ENCODE assay signal across 18 mouse cellular contexts in the genomic region with DNA sequence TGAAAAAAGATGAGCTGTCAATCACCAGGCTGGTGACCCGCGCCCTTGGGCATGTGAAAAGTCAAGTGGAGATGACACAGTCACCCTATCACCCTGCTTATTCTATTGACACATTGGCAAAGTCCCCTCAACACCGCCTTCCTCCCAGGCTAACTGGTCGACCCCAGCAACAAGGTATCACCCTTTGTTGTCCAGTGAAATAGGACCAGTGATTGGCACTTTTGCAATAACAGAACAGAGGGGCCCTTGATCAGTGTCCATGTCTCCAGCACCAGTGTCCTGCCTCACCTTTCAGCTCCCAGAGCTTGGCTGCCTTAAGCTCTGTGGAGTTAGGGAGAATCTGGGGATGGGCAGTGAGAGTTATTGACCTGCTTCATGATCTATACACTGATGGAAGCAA.
"Had no signal": no experiment of that assay in that cellular context is flagged by ENCODE, and none has a peak within 500 bp of the region (broad histone marks: within the 10 kb centered on the region; RNA-seq: fewer than 3 reads in every experiment).

No protein-coding gene starts in this region.

- H3K9me3 ChIP-seq: lung, embryonic 15.5 days; megakaryocyte, embryonic 14.5 days; midbrain, embryonic 13.5 days; midbrain, embryonic 15.5 days; neural tube, embryonic 13.5 days; neural tube, embryonic 15.5 days had no signal

- H3K27ac ChIP-seq: lung, embryonic 15.5 days; midbrain, embryonic 13.5 days; midbrain, embryonic 15.5 days; neural tube, embryonic 13.5 days; neural tube, embryonic 15.5 days had no signal

- DNase-seq: lung, adult 2 months; lung, postnatal 14 days; lung, postnatal 36 days; retina, postnatal 1 day; right cerebral cortex, adult 18-20 months; right cerebral cortex, postnatal 25 days; right cerebral cortex, postnatal 4 days; spleen, adult 18-20 months; thymus, adult 18-20 months; thymus, postnatal 14 days; thymus, postnatal 36 days had no signal

- H3K9ac ChIP-seq: lung, embryonic 15.5 days; midbrain, embryonic 13.5 days; midbrain, embryonic 15.5 days; neural tube, embryonic 13.5 days; neural tube, embryonic 15.5 days had no signal

- H3K27me3 ChIP-seq: lung, embryonic 15.5 days; megakaryocyte, embryonic 14.5 days; midbrain, embryonic 13.5 days; midbrain, embryonic 15.5 days; neural tube, embryonic 13.5 days; neural tube, embryonic 15.5 days had no signal

- H3K4me1 ChIP-seq: midbrain, embryonic 15.5 days had no signal

- ATAC-seq: midbrain, embryonic 13.5 days; midbrain, embryonic 15.5 days had no signal

- H3K4me3 ChIP-seq: lung, embryonic 15.5 days; megakaryocyte, embryonic 14.5 days; midbrain, embryonic 13.5 days; midbrain, embryonic 15.5 days; neural tube, embryonic 13.5 days; neural tube, embryonic 15.5 days had no signal

- H3K4me2 ChIP-seq: lung, embryonic 15.5 days; midbrain, embryonic 11.5 days; midbrain, embryonic 13.5 days; midbrain, embryonic 15.5 days; neural tube, embryonic 13.5 days; neural tube, embryonic 15.5 days had no signal

- H3K36me3 ChIP-seq: lung, embryonic 15.5 days; midbrain, embryonic 13.5 days; midbrain, embryonic 15.5 days; neural tube, embryonic 13.5 days; neural tube, embryonic 15.5 days had no signal
